Mouse (Mus musculus): ENCODE results near the gene Dek.

DNA sequence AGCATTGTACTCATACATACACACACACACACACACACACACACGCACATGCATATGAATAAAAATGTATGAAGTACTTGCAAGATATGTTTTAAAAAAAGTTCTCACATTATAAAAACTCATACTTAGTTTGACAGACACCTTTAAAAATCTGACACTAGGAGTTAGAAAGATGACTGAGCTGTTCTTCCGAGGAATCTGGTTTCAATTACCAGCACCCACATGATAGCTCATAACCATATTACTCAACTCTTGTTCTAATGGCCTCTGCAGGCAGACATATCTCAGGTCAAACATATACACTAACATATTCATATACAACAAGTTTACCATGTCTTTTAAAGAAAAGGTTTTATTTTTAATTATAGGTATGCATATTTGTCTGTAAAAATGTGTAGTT, 9.4 kb downstream of the Dek start:
- TF ChIP-seq GATA1 (IDR thresholded peaks at IDR 0.05; ENCODE audit: low read length) = no peak
- no peak for TF ChIP-seq TAL1 (IDR thresholded peaks at IDR 0.05; ENCODE audit: low read length)
